Mouse (Mus musculus) olfactory bulb, adult 2 months (tissue): ENCODE measurements around the gene Gja3. TPM values are rescaled to one million over a fixed set of nuclear protein-coding genes. Genes with fewer than 3 reads are reported as not detected.

Source experiments
- H3K27ac ChIP-seq: fragments of 200-500 bp; 2 replicates; pipeline ENCODE4 v1.5.1; 2012; ENCODE audit warnings: low read depth, low read length; ENCODE audit not compliant: insufficient read depth
- H3K4me1 ChIP-seq: fragments of 200-500 bp; 2 replicates; pipeline ENCODE4 v1.6.1; 2012; ENCODE audit warnings: low read length; ENCODE audit not compliant: control insufficient read depth, insufficient read depth
- H3K4me3 ChIP-seq: fragments of 200-500 bp; 2 replicates; pipeline ENCODE4 v1.5.1; 2012; ENCODE audit warnings: mild to moderate bottlenecking, low read depth, low read length, moderate library complexity; ENCODE audit not compliant: insufficient read depth
- CTCF ChIP-seq: fragments of 200-500 bp; IDR thresholded peaks from 2 replicates; pipeline ENCODE4 v1.5.1; 2012; ENCODE audit warnings: low read depth, mild to moderate bottlenecking, low read length, moderate library complexity; ENCODE audit not compliant: insufficient read depth
- POLR2A ChIP-seq: fragments of 200-500 bp; IDR thresholded peaks from 2 replicates; pipeline ENCODE4 v1.6.1; 2012; ENCODE audit warnings: mild to moderate bottlenecking, low read depth, low read length, moderate library complexity; ENCODE audit not compliant: insufficient read depth
- WGBS: fragments of 180-500 bp; shearing (Covaris S2); methylation state at CpG from one replicate; pipeline ENCODE4 v1.1.7; 2018; 5-methylcytosine and 5-hydroxymethylcytosine counted together
- polyA plus RNA-seq: library from polyadenylated mRNA; stranded (reverse); fragments of >200 nt; gene quantifications from 2 replicates; pipeline ENCODE4 v1.2.4, GENCODE M21; 2012; ENCODE audit warnings: low replicate concordance; ENCODE audit not compliant: missing spikeins, insufficient read depth, insufficient read length

Gene Gja3
- polyA plus RNA-seq, result not detected in 2 replicates

DNA sequence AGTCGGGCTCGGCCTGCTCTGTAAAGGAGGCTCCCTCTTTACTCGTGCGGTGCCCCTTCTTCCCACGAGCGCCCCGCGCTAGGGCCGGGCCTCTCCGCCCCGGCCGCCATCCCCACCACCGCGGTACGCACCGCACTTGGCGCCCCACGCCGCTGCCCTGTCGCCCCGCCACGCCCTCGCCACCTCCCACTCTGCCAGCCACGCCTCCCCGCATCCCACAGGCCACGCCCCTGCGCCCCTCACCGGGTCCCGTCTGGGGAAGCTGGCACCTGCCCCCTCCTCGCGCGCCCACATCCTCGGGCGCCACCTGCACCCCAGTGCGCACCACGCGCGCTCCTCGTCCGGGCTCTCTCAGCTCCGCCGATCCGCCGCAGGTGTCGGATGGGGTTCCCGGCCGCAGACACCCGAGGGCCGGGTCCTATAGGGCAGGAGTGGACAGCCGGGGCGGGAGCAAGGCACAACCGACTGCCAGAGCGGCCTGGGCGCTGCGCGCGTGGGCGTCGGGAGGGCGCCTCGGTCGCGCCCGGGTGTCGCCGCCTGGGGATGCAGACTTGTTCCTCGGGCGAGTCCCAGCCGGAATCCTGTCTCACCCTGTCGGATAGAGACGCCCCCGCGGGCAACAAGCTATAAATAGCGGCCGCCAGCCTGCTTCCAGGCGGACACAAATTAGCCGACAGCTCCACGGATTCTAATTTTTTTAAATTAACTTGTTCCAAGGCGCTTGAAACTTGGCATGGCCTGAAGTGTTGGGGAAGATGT, at the start of gene Gja3:
Gja3 (minus strand) TSS at position 538 of the 759 bp plus-strand sequence.
- WGBS, result under 1% methylated on average over 79 of the region's 79 CpGs
- peak within 1 kb of the TSS; percentile 51 for H3K4me3 ChIP-seq

DNA sequence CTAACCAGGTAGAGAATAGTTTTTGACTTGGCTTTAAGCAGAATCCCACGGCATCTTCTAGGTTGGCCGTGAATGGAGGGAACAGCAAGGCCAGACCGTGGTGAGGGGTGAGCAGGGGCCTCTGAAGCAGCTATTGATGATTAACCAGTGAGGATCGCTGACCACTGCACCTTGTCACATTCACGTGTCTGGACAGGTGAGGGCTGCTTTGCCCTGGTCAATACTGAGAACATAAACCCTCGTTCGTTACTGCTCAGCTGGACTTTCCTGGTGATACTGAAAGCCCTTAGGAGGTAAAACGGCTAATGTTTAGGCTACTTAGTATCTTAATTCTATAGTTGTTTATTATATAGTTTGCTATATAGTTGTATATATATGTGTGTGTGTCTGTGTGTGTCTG, 49.2 kb upstream of the Gja3 start:
- 91% methylated on average over 8 of the region's 8 CpGs for WGBS
- TF ChIP-seq POLR2A, result no peak
- no peak for TF ChIP-seq CTCF

More for the DNA sequence above, at the start of gene Gja3:
- no peak within 1 kb of the TSS for H3K27ac ChIP-seq
- H3K4me1 ChIP-seq, result peaks cover 13% of the 10 kb centered on the region
- no peak for TF ChIP-seq POLR2A
- TF ChIP-seq CTCF, result no peak

DNA sequence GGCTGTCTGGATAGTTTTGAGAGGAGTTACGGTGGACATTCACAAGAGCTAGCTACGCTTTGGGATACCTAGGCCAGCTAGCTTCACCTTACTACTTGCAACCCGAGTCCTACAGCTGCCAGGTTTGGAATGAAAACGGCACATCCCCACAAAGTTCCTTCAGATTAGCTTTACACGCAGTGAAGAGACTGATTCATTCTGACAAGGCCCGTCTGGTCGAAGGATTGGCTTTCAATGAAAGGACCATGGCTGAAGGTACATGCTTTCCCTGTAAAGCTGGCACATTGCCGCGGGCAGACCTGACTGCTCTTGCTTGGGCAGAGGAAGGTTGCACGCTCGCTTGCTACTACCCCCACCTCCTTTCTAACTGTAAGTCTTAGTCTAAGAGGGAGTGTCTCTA, 47.8 kb upstream of the Gja3 start:
- TF ChIP-seq CTCF (no peak), POLR2A (no peak)
- Histone ChIP-seq H3K27ac (no peak overlapping the region), H3K4me3 (no peak overlapping the region), H3K4me1 (peaks cover 9% of the 10 kb centered on the region; the same call in 1 of the 2 replicates)
- WGBS, result 67% methylated on average over 11 of the region's 11 CpGs

More for the DNA sequence above, 49.2 kb upstream of the Gja3 start:
- Histone ChIP-seq H3K4me3 (no peak overlapping the region), H3K4me1 (peaks cover 9% of the 10 kb centered on the region; the same call in 1 of the 2 replicates), H3K27ac (no peak overlapping the region)

DNA sequence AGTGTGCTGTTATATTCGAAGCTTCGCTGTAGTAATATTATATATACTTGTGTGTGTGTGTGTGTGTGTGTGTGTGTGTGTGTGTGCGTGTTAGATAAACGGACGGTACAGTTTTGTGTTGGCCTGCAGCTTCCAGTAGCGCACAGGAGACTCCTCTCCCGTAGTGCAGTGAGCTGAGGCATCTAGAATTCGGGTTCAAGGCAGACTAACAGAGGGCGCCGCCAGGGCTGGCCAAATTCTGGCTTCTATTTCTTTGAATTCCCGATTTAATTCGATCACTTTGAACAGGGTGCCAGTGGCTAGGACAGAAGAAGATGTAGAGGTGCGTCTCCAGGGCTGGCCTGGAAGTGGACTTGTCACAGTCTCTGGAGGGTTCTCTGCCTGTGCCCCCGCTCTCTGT, 47.2 kb upstream of the Gja3 start:
- H3K4me1 ChIP-seq, result peaks cover 9% of the 10 kb centered on the region; the same call in 1 of the 2 replicates
- TF ChIP-seq POLR2A (no peak), CTCF (no peak)
- H3K4me3 ChIP-seq, result no peak overlapping the region
- no peak overlapping the region for H3K27ac ChIP-seq
- 26% methylated on average over 14 of the region's 14 CpGs for WGBS

DNA sequence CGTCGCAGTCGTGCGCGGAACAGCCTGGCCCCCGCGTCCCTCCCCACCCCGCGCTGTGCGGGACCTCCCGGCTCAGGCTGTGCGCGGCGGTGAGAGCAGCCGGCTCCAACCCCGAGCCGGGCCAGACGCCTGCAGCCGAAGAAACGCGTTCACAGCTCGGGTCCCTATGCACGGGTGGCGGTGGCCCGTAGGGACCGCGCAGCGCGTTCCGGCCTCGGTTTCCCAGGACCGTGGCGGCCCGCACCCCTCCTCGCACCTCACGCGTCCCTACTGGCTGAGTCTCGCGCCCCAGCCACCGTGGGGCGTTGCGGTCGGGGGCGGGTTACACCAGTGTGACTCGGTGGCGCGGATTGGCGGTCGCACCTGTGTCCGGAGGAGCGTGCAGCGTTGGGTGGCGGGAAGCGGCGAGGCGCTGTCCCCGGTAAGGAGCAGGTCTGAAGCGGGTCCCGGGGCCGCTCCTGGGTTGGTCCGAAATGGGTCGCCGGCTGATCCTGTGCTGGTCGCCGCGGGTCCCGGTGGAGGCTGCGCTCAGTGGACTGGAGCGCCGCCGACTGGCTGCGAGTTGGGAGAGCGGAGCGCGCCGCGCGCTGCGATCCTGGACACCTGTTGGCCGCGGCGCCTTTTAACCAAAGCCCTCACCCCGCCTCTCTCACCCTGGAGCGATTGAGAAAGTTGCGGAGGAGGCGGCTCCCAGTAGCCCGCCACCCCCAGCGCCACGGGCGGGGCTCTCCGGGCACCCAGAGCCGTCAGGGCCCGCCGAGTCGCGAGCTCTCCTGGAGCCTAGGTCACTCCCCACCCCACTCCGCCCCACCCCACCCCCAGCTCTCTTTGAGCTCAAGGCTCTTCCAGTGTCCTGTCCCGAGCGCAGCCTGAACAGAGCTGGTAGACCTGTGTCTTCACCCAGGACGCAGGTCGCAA, 46.5 kb upstream of the Gja3 start, which contains the start of gene Gjb2:
Gjb2 (minus strand) TSS at position 597 of the 918 bp plus-strand sequence.
- no peak within 1 kb of the TSS for H3K27ac ChIP-seq
- no peak for TF ChIP-seq POLR2A
- no peak for TF ChIP-seq CTCF
- under 1% methylated on average over 101 of the region's 101 CpGs for WGBS
- H3K4me3 ChIP-seq, result peak within 1 kb of the TSS; percentile 53
- peaks cover 9% of the 10 kb centered on the region; the same call in 1 of the 2 replicates for H3K4me1 ChIP-seq

DNA sequence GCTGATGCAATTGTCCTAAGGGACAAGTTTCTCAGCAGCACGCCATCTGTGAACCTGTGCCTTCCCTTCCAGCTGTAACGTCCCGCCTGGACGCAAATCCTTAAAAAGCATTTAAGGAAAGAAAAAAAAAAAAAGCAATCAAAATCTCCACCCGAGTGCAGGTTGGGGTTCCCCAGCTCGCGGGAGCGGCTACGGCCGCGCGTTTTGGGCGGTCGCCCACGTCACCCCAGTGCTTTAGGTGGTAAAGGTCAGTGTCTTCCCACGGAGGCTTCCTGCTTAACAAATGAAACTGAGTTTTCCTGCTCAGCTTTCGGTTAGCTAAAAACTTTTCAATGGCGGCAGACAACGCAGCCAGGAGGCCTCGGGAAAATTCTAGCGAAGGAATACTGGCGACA, 45.8 kb upstream of the Gja3 start:
- H3K4me3 ChIP-seq, result peak overlapping the region; percentile 53
- H3K27ac ChIP-seq, result no peak overlapping the region
- TF ChIP-seq POLR2A, result no peak
- no peak for TF ChIP-seq CTCF
- peaks cover 9% of the 10 kb centered on the region; the same call in 1 of the 2 replicates for H3K4me1 ChIP-seq
- WGBS, result 7% methylated on average over 22 of the region's 22 CpGs

DNA sequence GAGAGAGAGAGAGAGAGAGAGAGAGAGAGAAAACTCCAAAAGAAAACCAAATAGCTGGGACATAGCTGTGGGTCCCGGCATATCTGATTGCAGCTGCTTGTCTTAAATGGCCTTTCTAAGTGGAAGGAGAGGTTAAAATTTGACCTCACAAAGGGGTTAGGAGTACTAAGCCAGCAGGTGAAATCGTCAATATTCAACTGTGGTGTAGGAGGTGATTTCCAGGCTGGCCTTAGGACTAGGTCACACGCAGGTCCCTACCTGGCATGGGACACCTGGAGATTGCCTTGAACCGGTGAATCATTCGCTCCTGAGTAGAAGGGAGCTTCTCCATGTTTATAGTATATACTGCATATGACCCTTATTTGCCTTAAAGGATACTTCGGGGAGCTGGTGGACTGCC, 45.2 kb upstream of the Gja3 start:
- 83% methylated on average over 6 of the region's 6 CpGs for WGBS
- H3K4me1 ChIP-seq, result peaks cover 9% of the 10 kb centered on the region; the same call in 1 of the 2 replicates
- H3K27ac ChIP-seq, result no peak overlapping the region
- H3K4me3 ChIP-seq, result 0 out of 2 replicates have a peak overlapping the region, but pooled peaks have one; percentile 53
- TF ChIP-seq CTCF, result no peak
- no peak for TF ChIP-seq POLR2A

DNA sequence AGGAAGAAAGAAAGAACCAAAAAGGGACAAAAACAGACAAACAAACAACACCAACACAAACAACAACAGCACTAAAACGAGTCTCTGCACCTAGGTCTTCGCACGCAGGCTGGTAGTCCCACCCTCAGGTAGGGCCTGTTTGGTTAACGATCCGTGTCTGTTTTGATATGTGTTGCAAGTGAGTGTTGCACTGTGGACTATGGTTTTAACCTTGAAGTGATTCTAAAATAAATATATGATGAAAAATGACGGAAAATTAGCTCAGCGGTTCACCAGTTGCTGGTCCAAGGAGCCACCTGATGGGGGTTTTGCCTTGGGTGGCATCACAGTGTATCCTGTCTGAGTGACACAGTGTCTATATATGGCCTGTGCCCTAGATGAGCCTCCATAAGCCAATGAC, 43.7 kb upstream of the Gja3 start:
- 87% methylated on average over 7 of the region's 7 CpGs for WGBS
- Histone ChIP-seq H3K4me1 (peaks cover 9% of the 10 kb centered on the region; the same call in 1 of the 2 replicates), H3K4me3 (no peak overlapping the region), H3K27ac (no peak overlapping the region)
- TF ChIP-seq CTCF (no peak), POLR2A (no peak)
